Mouse (Mus musculus) lung, postnatal 0 days (tissue): ENCODE measurements at regions not wholly inside any gene's neighbourhood (a gene's known extent, or its start where the extent isn't known, plus 50 kb on each side); places are given as distances from the start of the nearest gene placed in this dataset.

ENCODE experiments used
- CTCF ChIP-seq: IDR thresholded peaks from 2 replicates; pipeline ENCODE4 v1.5.1; 2016; ENCODE audit warnings: antibody characterized with exemption, mild to moderate bottlenecking
- EP300 ChIP-seq: IDR thresholded peaks from 2 replicates; pipeline ENCODE4 v1.6.1; 2016; ENCODE audit warnings: antibody characterized with exemption, mild to moderate bottlenecking, control low read depth

- TF ChIP-seq EP300: no peak
- no peak for TF ChIP-seq CTCF
These were observed 2220.5 kb upstream of the Lrrc6 start for GRCm38 (mm10) chr15:68721250-68721649.
